Mouse (Mus musculus): Measurements from ENCODE around the gene Agbl1.

Agbl1 gene

DNA sequence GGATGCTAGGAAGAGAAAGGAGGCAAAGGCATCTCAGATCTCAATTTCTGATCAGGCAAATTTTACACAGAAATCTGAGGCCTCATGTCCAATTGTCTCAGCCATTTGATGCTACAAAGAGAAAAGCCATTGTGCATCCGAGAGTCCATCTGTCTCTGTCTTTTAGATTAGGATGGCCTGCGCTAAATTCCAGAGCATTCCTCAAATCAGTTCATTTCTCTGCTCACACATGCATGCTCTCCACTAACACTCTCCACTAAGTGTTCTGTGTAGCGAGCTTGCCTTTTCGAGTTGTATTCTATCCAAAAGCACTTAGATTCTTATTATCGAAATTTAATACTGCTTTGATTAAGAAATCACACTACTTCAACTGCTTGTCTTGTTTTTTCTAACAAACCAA is 159.6 kb downstream of the Agbl1 start:
- no peak for DNase-seq (ENCODE audit: low read depth, low spot score)

DNA sequence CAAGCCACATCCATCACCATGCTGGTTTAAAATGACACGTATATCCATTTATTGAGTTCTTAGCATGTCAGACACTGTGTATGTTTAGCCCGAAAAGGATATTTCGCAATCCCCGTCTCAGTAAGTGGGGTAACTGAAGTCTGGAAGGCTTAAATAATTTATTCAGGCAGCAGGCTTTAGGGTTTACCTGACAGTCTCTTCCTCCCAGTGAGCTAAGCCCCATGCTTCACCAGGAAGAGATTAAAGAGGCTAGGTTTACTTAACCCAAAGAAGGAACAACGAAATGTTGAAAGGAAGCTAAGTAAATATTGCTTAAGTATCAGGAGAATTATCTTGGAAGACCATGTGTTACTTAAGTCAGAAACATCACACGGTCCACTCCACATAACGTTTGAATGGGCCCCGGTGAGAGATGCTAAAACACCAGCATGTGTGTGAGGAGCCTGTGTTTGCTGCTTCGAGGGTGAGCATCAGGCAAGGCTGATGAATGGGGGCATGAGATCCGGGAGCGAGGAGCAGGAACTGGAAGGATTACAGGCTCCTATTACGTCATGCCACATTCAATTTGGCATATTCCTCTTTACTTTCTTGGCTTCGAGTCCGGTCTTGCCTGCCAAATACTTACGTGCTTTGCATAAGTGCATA is 162.7 kb downstream of the Agbl1 start:
- no peak for DNase-seq (ENCODE audit: low read depth, low spot score)

DNA sequence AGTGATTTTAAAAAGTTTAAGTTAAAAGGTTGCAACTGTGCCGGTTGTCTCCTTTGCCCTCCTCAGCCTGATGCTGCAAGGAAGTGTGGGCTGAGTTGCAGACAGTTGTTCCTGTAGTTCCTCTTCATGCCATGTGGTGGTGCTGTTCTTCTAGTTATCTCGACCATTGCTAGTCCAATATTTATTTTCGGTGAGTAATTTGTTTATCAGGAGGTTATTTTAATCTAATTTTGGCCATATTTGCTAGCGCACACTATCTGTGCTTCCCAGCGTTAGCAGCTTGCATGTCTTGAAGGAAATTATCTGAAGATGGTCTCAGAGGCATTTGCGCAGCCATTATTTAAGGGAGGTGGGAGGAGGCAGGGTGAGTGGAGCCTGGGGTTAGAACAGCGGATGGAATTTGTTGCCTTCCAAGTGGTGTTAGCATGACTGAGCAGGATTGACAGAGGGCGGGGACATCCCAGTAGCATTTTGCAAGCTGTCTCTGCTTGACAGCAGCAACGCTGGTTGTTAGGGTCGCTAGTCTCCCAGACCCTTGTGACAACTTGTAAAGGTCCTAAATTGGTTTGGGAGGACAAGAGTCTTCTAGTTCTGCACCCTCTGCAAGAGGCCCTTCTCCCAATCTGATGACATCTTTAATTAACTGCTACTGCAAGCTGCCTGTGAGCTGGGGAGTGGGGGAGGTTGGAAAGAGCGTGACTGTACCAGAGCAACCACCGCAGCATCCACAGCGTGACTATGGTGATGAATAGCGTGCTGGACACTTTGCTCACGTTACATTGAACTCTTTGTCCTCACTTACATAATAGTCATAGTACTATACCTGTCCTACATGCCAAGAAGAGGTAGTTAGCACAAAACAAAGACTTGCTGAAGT is 163.5 kb downstream of the Agbl1 start:
- DNase-seq (ENCODE audit: low read depth, low spot score): peak; percentile 20

DNA sequence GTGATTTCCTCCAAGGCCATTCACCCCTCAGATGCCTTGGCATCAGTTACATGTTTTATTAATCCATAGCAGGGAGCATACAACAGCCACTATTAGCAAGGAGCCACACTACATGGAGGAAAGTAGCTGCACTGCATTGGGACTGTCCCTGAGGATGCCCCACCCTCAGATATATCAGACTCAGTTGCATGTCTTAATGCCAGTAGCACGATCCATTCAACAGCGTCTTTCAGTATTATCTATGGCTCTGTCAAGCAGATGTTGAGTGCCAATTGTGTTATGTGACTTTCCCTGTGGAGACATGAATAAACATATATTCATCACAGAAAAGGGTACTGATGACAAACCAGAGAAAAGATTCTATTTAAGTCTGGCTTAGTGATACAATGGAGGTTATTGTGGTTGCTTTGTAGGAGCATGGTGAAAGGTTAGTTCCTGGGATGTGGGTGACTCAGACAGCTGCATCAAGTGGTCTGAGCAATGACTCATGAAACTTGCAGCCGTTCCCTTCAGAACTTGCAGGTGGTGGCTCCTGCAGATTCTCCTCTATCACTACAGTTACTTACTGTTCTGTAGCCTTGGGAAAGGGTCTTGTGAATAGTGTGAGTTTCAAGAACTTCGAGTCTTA is 178.4 kb downstream of the Agbl1 start:
- DNase-seq (ENCODE audit: low read depth, low spot score): no peak

DNA sequence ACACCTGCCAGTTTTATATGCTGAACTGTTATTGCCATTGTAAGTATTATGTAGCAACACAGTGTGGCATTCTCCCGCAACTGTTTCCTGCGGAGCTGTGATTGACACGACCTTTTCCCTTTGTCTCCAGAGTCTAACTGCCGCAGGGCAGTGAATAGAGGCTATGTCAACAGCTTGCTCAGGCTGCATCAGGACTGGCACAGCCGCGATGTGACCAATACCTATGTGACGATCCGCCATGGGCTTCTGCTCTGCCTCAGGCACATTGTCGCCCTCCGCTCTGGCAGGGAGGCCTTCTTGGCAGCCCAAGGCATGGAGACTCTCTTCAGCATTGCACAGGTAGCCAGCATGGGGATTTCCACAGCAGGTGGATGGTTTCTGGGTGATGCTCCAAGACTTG is 179.3 kb downstream of the Agbl1 start:
- DNase-seq (ENCODE audit: low read depth, low spot score): no peak

DNA sequence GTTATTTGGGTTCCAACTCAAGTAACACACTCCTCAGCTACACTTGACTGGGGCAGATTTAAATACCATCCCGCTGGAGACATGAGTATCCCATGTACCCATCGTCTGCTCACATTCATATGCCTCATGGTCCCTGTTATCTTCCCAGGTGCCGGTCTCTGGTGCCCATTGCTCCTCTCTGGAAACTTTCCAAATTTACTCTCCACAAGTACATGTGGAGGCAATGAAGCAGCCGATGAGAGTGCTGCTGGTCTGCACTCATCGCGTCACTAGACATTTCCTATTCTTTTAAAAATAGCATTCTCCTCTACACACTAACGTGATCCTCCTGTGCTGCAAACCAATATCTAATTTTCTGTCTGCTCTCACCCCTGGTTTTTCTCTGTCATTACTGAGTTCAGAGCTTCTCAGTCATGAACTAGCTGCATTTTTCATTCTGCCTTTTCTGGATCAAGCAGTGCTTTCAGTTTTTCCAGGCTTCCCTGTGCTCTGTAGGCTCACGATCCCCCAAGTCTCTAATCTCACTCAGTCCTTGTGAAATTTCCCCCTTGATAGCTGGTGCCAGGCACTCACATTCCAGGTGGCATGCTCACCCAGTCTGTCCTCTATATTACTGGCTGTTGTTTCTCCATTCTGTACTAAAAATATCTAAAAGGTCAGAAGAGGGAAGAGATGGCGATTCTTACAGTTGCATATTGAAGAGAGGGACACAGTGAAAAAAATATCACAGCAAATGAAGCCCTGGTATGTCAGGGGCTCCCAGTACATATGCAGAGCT is 180.9 kb downstream of the Agbl1 start:
- no peak for DNase-seq (ENCODE audit: low read depth, low spot score)

DNA sequence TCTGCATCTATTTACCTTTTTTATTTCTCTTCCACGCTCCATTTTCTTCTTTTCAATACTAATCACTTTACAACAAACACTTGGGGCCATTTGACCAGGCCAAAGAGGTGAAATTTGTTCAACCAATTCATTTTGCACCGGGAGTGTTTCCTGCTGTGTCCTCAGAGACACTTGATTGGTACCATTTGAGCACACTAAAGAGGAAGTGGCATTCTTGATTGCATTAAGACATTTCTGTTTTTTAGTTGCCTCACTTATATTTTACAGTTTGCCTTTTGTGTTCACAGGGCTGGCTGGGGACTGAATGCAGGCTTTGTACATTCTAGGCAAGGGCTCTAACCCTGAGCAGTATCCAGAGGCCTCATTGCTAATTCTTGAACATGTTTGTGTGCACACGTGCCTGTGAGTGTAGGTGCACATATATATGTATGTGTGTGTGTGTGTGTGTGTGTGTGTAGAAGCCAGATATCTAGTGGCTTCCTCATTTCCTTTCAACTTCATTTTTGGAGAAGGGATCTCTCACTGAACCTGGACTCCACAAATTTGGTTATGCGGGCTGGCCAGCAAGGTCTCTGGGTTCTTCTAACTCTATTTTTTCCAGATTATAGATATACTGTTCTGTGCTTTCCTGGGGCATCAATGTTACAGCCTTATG is 182.4 kb downstream of the Agbl1 start:
- DNase-seq (ENCODE audit: low read depth, low spot score): no peak

DNA sequence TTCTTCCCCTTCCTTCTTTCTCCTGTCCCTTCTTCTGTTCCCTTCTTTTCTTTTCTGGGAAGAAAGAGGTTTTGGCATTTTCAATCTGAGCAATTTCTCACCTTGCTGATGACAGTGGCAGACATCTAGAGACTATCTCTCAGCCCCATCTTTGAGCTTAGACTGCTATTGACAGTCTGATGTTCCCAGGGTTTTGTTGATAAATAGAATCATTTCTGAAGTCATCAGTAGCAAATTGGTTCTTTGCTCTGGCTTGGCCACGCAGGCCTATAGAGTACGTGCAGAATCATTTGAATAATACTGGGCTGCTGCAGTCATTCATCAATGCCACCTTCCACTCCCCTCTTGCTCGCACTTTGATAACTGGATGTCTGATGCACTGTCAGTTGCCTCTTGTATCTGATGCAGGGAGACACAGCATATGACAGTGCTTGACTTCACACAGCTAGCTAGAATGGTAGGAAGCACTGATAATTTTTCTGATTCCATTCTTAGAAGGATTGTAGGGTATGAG is 186.5 kb downstream of the Agbl1 start:
- DNase-seq (ENCODE audit: low read depth, low spot score): no peak

DNA sequence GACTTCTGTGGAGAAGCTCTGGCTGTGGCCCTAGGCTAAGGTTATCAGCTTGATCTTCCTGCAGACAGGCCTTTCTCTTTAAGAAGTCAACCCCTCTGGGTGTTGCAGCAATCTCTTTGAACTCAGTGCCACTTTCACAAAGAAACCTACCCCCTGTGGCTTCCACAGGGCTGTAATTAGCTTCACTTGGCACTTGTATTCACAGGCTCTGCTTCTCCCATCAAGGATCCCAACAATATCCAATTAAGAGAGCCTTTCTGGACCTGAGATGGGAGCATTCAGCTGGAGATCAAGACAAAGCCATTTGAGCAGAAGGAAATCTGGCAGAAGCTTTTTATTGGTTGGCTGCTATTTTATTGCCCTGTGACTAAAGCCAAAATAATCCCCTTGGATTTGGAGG is 208.9 kb downstream of the Agbl1 start:
- no peak for DNase-seq (ENCODE audit: low read depth, low spot score)

DNA sequence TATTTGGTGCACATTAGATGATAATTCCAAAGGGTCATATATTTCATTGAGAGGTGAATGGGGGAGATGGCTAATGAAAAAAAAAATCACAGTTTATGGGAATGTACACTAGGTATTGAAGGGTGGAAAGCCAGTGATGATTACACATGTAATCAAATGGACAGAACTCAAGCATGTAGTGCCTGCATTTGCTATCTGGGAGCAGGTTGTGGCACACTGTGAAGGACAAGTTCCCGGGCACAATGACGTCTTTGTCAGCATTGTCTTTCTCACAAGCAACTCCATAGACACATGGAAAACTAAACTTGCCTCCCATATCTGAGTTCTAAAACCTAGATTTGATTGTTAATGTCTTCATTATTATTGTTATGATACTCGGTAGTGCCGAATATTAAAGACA is 209.3 kb downstream of the Agbl1 start:
- DNase-seq (ENCODE audit: low read depth, low spot score): no peak

DNA sequence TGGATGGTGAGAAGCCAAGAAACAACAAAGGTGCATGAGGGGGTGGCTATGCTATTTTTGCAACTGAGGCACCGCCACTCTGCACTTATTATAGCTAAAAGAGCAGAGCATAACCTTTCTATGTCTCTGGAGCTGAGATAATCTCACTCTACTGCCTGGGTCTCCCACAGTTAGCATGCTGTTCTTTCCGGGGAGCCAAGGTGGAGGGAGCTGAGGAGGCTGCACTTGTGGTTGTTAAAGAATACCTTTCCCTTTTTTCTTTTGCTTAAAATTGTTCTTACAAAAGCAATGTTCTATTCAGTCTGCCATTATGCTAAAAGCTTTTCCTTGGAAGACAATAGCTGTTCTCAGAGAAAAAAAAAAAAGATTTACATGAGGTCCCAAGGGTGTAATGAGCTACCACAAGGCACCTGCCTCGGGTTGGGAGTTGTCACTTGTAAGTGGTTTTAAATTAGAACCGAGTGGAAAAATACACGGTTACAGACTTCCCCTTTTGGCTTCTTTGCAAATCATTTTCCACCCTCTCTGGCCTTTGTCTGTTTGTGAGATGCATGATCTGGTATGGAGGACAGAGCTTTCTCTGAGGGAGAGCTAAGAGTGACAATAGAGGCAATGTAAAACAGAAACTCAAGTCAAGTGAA is 232.8 kb downstream of the Agbl1 start:
- DNase-seq (ENCODE audit: low read depth, low spot score): no peak

DNA sequence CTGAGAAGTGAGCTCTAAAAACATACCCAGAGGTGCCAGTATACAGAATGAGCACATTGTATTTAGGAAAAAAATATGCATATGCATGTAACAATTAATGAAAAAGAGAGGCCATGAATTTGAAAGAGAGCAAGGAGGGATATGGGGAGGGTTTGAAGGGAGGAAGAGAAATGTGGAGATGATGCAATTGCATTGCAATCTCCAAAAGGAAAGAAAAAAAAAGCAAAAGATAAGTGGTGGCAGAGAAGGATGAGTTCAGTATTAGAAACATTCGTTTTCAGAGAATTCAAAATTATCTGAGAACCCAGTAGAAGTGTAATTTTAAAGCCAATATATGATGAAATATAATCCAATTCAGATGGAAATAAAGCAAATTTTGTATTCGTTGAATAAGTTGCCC is 236.7 kb downstream of the Agbl1 start:
- DNase-seq (ENCODE audit: low read depth, low spot score): no peak

DNA sequence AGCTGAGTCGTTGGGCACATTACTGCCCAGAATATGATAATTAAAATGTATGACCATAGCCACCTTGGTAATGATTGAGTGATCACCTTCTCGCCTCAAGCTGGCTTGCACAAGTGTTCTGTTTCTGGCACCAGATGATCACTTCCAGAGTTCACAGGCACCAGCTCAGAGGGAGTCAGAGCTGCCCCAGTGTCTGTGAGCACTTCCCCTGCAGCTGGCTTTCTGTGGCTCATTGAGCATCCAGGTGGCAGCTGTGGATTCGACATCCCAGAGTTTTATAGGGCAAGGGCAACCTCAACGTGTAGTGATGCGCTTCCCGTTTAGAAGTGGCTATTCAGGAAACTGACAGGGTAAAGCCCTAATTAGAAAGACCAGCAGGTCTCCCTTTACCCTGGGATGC is 244.5 kb downstream of the Agbl1 start:
- no peak for DNase-seq (ENCODE audit: low read depth, low spot score)

DNA sequence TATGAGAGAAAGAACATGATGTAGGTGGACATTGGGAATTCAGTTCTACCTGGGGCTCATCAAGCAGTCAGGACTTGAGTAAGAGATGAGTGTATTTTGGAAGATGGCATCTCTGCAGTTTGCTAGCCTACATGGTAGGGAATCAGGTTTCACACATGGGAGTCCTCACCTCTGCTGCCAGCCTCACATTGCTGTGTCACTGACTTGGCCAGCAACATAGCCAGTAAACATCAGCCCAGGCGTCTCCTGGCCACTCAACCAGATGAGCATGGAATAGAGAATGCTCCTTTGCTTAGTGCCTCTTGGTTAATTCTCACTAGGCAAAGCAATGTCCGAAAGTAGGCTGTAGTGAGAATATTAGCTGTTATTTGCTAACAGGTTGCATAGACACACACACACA is 255.9 kb downstream of the Agbl1 start:
- no peak for DNase-seq (ENCODE audit: low read depth, low spot score)

DNA sequence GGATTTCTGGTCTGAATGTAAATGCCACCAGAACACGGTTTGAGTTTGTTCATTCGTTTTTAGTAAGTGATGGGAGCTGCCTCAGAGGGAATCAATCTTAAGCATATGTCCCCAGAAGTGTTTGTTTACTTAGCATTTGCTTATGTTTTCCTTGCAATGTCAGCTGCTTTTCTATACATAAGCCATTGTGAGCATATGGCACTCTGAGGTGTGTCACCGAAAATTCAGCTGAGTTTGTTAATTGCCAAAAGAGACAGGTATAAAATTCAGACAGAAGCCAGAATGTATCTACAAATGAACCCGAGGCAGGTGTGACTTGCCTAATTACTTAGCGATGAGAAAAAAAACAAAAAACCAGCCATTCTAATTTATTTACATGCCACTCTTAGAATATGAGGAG is 257.8 kb downstream of the Agbl1 start:
- no peak for DNase-seq (ENCODE audit: low read depth, low spot score)

DNA sequence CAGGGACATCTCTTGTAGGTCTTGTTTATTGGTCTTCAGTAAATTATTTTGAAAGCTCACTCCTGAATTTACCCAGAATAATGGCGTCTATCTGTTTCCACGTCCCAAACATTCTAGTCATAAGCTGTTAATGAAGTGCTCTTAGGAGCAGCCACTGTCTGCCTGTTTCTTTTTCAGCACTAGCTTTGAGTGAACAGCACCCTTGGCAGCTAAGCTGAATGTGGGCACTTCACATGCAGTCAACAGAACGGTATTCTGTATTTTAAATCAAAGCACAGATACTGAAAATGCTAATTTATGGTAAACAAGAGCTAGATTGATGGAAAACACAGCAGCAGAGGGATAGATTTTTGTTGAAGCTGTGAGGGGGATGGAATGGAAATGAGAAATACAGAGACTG is 294.6 kb downstream of the Agbl1 start:
- no peak for DNase-seq (ENCODE audit: low read depth, low spot score)

DNA sequence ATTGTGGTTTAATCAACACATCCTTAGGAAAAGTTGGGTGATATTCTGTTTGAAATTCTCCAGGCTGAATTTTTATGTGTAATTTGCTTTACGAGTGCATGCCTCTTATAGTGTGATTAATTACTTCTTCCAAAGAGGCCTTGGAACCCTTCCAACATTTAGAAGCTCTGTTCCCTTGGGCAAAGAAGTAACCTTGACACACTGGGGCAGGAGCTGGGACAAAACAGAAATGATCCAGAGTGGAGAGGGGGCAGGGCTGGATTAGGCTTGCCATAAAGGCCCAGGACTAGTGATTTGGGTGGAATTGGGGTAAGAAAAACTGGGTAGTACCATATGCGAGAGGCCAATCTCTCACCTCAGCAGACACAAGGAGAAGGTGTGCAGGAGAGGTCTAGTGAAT is 316.8 kb downstream of the Agbl1 start:
- DNase-seq (ENCODE audit: low read depth, low spot score): no peak

DNA sequence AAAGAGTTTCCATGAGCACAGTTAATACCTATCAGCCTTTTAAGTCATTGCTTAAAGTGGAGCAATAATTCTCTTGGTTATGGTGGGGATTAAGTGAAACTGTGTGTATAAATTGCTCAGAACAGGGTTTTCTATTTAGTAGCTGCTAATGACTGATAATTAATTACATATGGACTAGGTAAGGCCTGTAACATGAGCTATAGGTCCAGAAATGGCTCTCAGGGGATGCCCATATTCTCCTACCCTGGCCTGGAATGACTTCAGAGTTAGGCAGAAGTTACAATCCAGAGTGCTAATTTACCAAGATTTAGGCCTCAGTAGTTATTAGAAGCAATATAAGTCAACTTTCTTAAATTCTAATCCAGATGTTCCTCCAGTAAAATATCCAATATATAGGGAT is 317.6 kb downstream of the Agbl1 start:
- no peak for DNase-seq (ENCODE audit: low read depth, low spot score)

DNA sequence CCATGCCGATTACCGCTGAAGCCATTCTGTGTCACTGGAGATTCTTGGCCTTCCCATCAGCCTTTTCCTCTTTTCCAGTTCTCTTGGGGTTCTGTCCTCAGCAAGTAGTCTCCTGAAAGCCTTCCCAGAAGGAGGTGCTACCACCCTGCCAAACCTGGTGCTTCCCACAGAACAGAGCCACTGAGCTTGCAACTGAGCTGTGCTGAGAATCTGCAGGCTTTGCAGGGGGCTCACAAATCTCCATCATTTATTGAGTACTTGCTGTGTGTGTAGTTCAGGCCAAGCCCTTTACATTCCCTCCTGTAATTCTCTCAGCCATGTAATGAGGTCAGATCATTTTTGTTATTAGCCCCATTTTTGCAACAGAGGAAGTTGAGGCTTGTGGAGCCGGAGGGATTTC is 322.2 kb downstream of the Agbl1 start:
- DNase-seq (ENCODE audit: low read depth, low spot score): no peak

DNA sequence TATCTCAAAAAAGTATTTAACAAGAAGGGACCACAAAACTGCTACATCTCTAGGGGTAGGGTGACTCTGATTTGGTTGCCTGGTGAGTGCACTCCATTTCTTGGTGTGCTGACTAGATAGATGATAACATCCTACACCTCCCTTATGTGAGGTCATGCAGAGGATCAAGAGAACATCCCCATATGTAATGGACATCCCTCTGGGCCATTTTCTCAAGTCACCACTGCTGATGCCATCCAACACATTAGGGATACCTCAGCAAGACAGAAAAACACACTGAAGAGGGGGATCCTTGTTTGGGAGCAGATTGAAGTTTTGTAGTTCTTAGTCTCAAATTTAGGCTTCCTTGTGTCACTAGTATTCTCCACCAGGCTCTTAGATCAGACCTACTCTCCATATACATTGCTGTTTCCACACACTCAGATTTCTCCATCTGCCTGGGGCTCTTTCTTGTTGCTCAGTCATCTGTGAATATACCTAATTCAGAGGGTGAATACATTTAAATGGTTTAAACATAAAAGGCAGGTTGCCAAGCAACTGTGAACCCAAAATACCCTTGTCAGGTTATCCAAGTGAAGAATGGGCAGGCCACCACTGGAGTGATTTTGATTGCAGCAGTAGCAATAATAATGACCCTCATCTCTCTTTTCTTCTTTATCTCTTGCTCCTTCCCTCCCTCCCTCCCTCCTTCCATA is 331.0 kb downstream of the Agbl1 start:
- no peak for DNase-seq (ENCODE audit: low read depth, low spot score)
